Comparison of ENCODE assay signal across 11 mouse cellular contexts in genomic region chr17:52084455-52084854, GRCm38 (mm10).
"Had no signal": no experiment of that assay in that cellular context is flagged by ENCODE, and none has a peak within 500 bp of the region (broad histone marks: within the 10 kb centered on the region; RNA-seq: fewer than 3 reads in every experiment).

No protein-coding gene starts in this region.

- H3K9ac ChIP-seq: hindbrain, embryonic 14.5 days; limb, embryonic 13.5 days; liver, embryonic 14.5 days; midbrain, embryonic 13.5 days; stomach, embryonic 15.5 days had no signal

- ATAC-seq: midbrain, embryonic 13.5 days had no signal

- DNase-seq: kidney, postnatal 10 days; lung, adult 18-20 months; right cerebral cortex, postnatal 14 days; thymus, adult 2 months; thymus, postnatal 36 days had no signal

- H3K36me3 ChIP-seq: limb, embryonic 13.5 days; midbrain, embryonic 13.5 days; stomach, embryonic 15.5 days had no signal

- H3K4me3 ChIP-seq: layer of hippocampus, adult 2 months; limb, embryonic 13.5 days; midbrain, embryonic 13.5 days; stomach, embryonic 15.5 days had no signal

- H3K4me1 ChIP-seq: limb, embryonic 13.5 days; midbrain, embryonic 13.5 days; stomach, embryonic 15.5 days had no signal

- H3K27ac ChIP-seq: hindbrain, embryonic 14.5 days; layer of hippocampus, adult 2 months; limb, embryonic 13.5 days; liver, embryonic 14.5 days; midbrain, embryonic 13.5 days; stomach, embryonic 15.5 days had no signal

- H3K27me3 ChIP-seq: limb, embryonic 13.5 days; midbrain, embryonic 13.5 days; stomach, embryonic 15.5 days had no signal

- H3K4me2 ChIP-seq: hindbrain, embryonic 14.5 days; limb, embryonic 13.5 days; midbrain, embryonic 13.5 days; stomach, embryonic 15.5 days had no signal

- H3K9me3 ChIP-seq: midbrain, embryonic 13.5 days; stomach, embryonic 15.5 days had no signal
